Mouse (Mus musculus) heart, adult 8-10 months (tissue): ENCODE measurements around the gene Zfp423. TPM values are rescaled to one million over a fixed set of nuclear protein-coding genes. Genes with fewer than 3 reads are reported as not detected.
A peak's percentile ranks its signal among the peaks of the same experiment; 100 is the strongest.

ENCODE experiments used
- DNase-seq: peaks from one replicate; pipeline ENCODE4 v3.0.0; 2022; ENCODE audit warnings: low spot score
- total RNA-seq, 4 experiments: library from RNA; stranded (reverse); gene quantifications; 2 replicates each; pipeline ENCODE4 v1.2.4; 2022

Gene Zfp423
- total RNA-seq, 4 experiments from 2014 or later: 3.2 to 5.2 (median 3.6) TPM

GRCm38 (mm10) chr8:87952298-87952697, 7.1 kb downstream of the Zfp423 start:
- no peak for DNase-seq

GRCm38 (mm10) chr8:87944225-87944934, 15.0 kb downstream of the Zfp423 start:
- DNase-seq: no peak

DNA sequence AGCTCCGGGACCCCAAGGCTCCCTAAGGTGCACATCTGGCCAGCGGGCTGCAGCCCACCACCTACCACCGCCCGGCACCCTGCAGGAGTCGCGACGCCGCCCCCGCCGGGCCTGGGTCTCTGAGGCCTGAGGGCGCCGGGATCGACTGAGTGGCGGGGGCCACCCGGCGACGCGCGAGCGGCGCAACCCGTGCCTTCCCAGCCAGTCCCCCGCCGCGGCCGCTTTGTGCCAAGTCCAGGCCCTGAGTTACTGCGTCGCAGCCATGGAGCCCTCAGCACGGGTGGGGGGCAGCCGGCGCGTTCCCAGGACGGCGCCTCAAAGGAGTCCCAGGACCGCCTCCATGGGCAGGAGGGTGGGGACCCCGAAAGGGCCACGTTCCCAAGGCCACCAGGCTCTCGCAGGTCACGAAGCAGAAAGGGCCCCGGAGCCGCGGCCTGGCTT, 15.7 kb downstream of the Zfp423 start:
- no peak for DNase-seq

DNA sequence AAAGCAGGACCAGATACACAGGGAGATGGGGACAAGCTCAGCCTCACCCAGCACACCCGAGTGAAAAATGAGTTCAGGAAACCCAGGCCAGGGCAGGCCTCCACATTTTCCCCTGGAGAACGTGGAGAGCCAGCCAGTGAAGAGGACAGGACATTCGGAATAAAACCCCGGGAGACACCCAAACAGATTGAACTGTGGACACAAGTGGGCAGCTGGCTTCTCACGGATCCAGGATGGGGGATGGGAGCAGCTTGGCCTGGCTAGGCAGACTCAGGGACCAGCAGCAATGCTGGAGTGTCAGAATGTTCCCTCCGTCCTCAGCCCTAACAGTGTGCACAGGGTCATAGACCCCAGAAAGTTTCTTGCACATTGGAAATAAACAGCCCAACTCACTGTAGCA, 18.7 kb downstream of the Zfp423 start:
- DNase-seq: no peak

DNA sequence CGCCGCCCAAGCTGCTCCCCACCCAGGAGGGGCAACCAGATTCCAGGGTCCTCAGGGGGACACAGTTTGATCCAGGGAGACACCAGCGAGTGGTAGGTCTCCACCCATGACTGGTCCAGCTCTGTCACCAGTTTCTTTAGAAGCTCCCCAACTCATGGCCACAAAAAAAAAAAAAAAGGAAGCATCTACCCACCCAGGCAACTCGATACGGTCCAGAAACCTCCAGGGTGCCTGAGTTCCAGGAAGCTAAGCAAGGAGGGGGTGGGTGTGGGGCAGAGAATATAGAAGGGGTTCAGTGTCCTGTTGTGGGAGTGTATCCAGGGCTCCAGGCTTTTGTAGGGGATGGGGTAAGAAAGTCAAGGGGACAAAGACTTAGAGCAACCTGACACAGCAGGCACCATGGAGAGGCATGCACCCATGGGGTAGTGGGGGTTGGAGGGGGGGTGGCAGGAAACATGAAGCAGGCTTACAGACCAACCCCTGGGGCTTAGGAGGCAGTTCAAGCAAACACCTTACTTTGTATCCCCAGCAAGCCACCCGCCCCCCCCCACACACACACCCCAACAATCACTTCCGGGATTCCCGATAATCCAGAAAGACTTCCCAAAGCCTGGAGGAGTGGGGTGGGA, 20.0 kb downstream of the Zfp423 start:
- no peak for DNase-seq

DNA sequence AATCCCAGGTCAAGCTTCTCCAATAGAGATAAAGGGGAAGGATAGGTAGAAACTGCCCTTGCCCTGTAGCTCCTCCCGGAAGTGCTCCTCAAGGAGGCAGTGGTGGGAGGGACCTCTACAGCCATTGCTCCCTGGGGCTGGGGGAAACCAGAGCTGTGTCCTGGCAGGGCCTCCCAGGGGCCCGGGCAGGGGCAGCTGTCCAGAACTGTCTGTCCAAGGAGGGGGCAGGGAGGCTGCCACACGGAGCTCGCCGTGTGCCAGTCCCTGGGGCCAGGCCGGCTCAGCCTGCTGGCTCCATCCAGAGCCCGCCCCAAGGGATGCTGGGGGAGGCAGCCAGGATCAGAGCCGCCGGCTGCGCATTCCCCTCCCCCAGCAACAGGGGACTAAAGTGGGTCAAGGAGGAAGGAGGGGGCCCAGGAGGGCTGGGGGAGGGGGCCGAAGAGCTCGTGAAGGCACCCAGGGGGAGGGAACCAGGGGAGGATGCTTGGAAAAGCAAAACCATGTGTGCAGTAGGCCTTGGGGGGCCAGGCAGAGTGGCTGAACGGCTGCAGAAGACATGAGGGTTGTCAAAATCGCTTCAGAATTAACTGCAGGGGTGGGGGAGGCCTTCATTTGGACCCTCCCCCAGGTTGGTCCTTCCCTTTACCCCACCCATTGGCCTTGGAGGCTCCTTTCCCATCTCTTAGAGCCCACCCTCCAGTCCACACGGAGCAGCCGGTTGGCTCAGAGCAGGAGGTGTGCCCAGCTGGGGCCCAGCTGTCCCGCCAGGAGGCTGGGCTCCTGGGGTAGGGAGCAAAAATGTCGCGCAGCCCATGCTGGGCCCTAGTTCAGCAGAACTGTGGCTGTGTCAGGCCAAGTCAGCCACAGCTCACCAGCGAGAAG, 20.8 kb downstream of the Zfp423 start:
- no peak for DNase-seq

- DNase-seq: no peak
Measured at GRCm38 (mm10) chr8:87937211-87937610, 22.2 kb downstream of the Zfp423 start.

GRCm38 (mm10) chr8:87935088-87935680, 24.2 kb downstream of the Zfp423 start:
- no peak for DNase-seq

DNA sequence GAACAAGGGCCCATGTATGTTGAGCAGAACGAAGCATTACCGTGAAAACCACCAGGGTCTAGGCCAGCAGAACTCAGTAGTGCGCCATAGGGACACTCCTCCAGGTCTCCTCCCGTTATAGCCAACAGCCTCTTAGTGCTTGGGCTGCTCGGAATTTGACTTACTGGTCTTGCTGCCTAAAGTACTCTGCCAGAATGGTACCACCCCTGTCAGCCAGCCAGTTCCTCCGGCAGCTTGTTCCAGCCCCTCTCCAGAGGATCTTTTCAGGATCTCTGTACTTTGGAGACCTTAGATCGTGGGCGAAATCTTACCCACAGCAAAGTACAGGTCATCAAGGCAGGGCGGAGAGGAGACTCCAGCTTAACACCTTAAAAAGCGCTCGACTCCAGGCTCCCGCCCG, 25.2 kb downstream of the Zfp423 start:
- DNase-seq: no peak

- no peak for DNase-seq
Measured at GRCm38 (mm10) chr8:87933752-87934151, 25.6 kb downstream of the Zfp423 start.

DNA sequence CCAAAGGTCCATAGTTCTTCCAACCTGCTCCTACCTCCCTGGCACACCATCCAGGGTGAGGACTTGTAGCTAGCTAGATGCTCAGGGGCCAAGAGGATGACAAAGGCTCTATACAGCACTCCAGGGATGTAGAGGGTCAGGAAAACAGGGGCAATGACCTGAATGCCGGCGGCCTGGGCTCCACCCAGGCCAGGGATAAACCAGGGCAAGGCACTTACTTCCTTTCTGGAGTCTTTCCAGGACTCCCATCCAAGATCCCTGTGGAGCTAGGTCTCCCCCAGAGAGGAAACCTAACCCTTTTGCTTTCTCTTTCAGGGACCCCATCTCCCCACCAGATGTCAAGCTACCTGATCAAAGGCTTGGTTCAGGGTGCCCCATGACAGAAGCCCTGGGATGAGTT, 30.5 kb downstream of the Zfp423 start:
- no peak for DNase-seq

DNA sequence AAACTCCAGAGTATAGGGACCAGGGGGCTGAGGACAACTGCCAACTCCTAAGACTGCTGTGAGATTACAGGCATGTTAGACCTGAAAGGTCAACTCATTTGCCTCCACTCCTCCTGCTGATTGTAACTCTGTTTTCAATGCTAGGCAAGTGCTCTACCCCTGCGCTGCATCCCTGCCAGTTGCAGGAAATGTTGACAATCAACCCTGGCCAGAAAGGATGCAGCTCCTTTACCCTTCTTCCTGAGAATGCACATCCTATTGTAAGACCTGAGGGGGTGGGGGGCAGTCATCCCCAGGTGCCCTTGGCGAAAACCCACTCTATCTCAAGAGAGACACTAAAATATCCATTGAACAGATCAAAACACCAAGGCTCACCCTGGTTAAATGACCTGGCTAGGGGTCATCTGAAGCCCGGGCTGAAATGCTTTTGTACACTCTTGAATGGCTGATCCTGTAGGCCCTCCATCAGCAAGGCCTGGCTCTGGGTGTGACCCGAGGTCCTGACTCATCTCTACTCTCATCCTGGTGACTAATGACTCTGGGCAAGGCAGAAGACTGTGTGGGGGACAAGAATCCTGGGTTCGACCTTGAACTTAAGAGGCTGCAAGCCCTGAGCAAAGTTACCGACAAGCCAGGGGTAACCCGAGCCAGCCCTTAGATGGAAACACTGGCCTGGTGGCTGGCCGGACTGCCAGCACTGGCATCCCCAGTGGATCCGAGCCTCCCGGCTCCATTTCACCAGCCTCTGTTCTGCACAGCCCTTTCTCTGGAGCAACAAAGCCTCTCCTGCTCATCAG, 32.2 kb downstream of the Zfp423 start:
- DNase-seq: no peak

DNA sequence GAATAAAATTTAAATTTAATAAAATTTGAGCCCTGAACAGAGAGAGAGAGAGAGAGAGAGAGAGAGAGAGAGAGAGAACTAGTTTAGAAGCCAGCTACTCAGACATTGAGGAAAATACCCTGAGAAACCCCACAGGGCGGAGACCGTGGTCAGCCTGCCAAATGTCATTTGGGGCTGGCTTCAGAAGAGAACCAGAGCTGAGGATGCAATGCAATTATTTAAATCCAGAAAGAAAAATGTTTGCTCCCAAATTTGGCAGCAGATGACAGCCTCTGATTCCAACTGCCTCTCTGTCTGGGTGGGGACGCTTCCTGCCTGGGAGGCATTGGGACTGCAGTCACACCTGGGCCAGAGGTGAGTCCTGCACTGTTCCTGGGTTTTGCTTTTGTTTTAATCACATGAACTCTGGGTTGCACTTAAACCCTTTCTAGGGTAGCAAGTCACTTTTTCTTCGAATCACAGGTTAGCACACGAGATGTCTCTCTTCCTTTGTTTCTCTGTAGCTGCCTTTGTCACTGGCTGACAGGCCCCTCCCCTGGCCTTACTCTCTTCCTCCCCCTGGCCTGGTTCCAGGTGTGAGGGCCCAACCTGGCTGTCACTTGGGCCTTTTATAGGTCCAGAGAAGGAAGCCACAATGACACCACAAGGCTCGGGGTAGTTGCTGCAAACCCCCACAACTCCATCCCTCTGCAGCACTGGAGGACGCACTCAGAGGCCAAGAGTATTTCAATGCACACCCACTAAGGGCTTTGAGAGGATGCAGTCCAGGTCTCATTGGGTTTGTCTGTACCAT, 33.1 kb downstream of the Zfp423 start:
- DNase-seq: no peak

GRCm38 (mm10) chr8:87922936-87923335, 36.5 kb downstream of the Zfp423 start:
- no peak for DNase-seq

DNA sequence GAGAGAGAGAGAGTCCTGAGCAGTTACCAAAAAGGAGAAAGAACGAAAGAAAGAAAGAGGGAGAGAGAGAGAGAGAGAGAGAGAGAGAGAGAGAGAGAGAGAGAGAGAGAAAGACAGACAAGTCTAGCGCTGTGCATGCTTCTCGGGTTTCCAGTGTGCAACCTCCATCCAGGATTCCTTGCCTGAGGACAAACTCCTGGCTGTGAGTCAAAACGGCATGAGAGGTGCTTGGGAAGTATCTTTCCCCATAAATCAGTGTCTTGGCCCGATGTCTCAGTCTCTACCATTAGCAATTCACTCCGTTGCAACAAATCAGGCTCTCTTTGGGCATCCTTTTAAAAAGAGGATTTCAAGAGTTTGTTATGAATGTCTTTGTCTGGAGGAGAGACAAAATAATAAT, 36.9 kb downstream of the Zfp423 start:
- no peak for DNase-seq

- no peak for DNase-seq
Measured at GRCm38 (mm10) chr8:87918004-87918403, 41.4 kb downstream of the Zfp423 start.

GRCm38 (mm10) chr8:87915763-87916162, 43.6 kb downstream of the Zfp423 start:
- DNase-seq: peak; percentile 78

DNA sequence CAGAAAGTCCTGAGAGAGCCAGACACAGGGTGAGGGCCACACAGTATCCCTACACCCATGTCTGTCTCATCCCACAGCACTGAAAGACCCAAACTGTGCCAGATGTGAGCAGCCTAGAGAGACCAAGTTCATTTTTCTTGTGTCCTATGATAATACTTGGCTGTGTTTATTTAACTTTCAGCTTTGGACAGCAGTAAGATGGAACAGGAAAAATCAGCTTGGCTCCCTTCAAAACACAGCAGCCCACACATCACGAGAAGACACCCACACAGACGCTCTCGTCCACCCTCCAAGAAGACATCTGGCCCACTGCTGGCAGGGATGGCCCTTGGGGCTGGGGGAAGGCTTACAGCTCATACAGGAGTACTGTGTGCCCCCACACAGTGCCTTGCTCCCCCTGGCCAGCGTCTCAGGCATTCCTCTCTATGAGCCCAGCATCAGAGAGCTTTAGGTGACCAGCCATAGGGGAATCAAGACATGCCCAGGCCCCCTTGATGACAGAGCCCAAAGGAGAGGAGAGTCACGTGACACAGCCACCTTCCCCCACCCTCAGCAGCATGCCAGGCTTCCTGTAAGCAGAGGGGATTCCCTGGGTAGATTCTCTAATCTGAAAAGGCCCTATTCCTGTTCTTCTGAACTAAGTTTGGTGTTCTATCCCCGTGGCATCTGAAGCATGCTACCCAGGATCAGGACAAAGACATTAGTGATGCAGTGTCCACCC, 45.0 kb downstream of the Zfp423 start:
- DNase-seq: no peak

DNA sequence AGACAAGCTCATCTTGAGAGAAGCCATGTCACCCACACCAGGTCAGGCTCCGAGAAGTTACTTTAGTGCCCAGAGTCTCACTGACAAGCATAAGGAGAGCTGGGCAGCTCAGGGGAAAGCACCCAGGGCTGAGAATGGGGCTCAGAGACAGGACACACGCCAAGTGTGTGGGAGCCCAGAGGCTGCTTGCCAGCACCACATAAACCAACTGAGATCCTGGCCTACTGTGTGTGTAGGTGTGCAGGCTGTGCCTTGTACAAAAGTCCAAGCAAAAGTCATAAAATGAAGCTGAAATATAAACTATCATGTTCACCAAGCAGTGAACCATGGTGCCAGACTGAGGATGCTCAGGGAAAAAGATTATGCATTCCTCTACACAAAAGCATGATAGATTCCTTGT, 50.5 kb downstream of the Zfp423 start:
- no peak for DNase-seq

DNA sequence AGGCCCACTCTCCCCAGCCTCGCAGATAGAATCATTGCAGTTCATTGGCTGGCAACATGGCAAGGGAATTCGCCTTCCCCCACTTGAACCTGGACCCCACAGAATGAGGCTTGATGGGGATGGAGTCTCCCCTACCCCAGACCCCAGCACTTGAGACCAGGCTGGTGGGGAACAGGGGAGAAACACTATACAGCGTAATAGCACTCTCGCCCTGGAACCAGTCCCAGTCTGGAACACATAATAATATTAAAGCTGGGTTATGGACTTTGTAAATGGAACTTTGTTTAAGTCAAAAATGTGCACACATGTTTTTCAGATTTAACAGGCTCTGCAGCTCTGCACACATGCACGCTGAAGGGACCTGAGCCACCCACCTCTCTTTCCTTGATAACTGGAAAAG, 54.0 kb downstream of the Zfp423 start:
- DNase-seq: no peak
